In genomic region chr3:38471516-38471915, GRCm38 (mm10) we compare ENCODE assay signal across 24 mouse cellular contexts. TPM values are rescaled to one million over a fixed set of nuclear protein-coding genes. Genes with fewer than 3 reads are reported as not detected.
A peak's percentile ranks its signal among the peaks of the same experiment; 100 is the strongest.
DNase-seq lines count a peak whose midpoint lies in the region; ATAC-seq lines count a peak whose summit lies in the region.
"Had no signal": no experiment of that assay in that cellular context is flagged by ENCODE, and none has a peak within 500 bp of the region (broad histone marks: within the 10 kb centered on the region; RNA-seq: fewer than 3 reads in every experiment).

No protein-coding gene starts in this region.

- no peaks in the 10 kb centered on the region for H3K9me3 ChIP-seq in kidney, embryonic 14.5 days (ENCODE audit: control insufficient read depth, low read length)
- H3K9me3 ChIP-seq: embryonic facial prominence, embryonic 13.5 days; forebrain, embryonic 13.5 days; heart, embryonic 13.5 days; hindbrain, embryonic 12.5 days; liver, embryonic 15.5 days; midbrain, embryonic 15.5 days; neural tube, embryonic 12.5 days had no signal

- no peak for ATAC-seq in kidney, embryonic 14.5 days (ENCODE audit: low FRiP score, low TSS enrichment)
- ATAC-seq: forebrain, embryonic 13.5 days; midbrain, embryonic 15.5 days had no signal

- no peak overlapping the region for H3K4me2 ChIP-seq in kidney, embryonic 14.5 days (replicated peaks; ENCODE audit: low read depth, low read length)
- H3K4me2 ChIP-seq: embryonic facial prominence, embryonic 13.5 days; forebrain, embryonic 13.5 days; heart, embryonic 13.5 days; hindbrain, embryonic 12.5 days; liver, embryonic 15.5 days; midbrain, embryonic 15.5 days; neural tube, embryonic 12.5 days had no signal

- H3K36me3 ChIP-seq in kidney, embryonic 14.5 days (ENCODE audit: control insufficient read depth, insufficient read depth, low read length): peaks cover 6% of the 10 kb centered on the region; the same call in 1 of the 2 replicates
- H3K36me3 ChIP-seq: hindbrain, embryonic 12.5 days; liver, embryonic 15.5 days; midbrain, embryonic 15.5 days had no signal

- no peaks in the 10 kb centered on the region for H3K27me3 ChIP-seq in kidney, embryonic 14.5 days (ENCODE audit: control insufficient read depth, insufficient read depth, low read length)
- H3K27me3 ChIP-seq: embryonic facial prominence, embryonic 13.5 days; forebrain, embryonic 13.5 days; heart, embryonic 13.5 days; hindbrain, embryonic 12.5 days; liver, embryonic 15.5 days; midbrain, embryonic 15.5 days; neural tube, embryonic 12.5 days had no signal

- no peak overlapping the region for H3K9ac ChIP-seq in kidney, embryonic 14.5 days (ENCODE audit: low read depth, low read length)
- H3K9ac ChIP-seq: embryonic facial prominence, embryonic 13.5 days; forebrain, embryonic 13.5 days; heart, embryonic 13.5 days; hindbrain, embryonic 12.5 days; liver, embryonic 15.5 days; midbrain, embryonic 15.5 days; neural tube, embryonic 12.5 days had no signal

- no peak overlapping the region for H3K4me3 ChIP-seq in kidney, embryonic 14.5 days (ENCODE audit: low read length)
- H3K4me3 ChIP-seq: embryonic facial prominence, embryonic 13.5 days; forebrain, embryonic 13.5 days; heart, adult 2 months; heart, embryonic 13.5 days; hindbrain, embryonic 12.5 days; liver, embryonic 15.5 days; midbrain, embryonic 15.5 days; neural tube, embryonic 12.5 days had no signal

- peak; percentile 27 for DNase-seq in adrenal gland, postnatal 14 days
- DNase-seq in adrenal gland, postnatal 25 days: no peak
- peak; percentile 7 to 23 for DNase-seq in kidney, postnatal 36 days
- peak; percentile 16 for DNase-seq in lung, postnatal 14 days
- DNase-seq in yolk sac, embryonic 10.5 days (ENCODE audit: low spot score): peak; percentile 71
- no peak for DNase-seq in left cerebral cortex, adult 8-10 months (ENCODE audit: low spot score in 2 of 2)
- DNase-seq: cerebellum, adult 18-20 months; cerebellum, postnatal 25 days; gastrocnemius, postnatal 14 days; heart, postnatal 14 days; kidney, adult 18-20 months; kidney, postnatal 25 days; right cerebral cortex, postnatal 14 days; thymus, postnatal 25 days had no signal

- no peak overlapping the region for H3K27ac ChIP-seq in kidney, embryonic 14.5 days (ENCODE audit: low read depth, low read length)
- H3K27ac ChIP-seq: embryonic facial prominence, embryonic 13.5 days; forebrain, embryonic 13.5 days; heart, adult 2 months; heart, embryonic 13.5 days; hindbrain, embryonic 12.5 days; liver, embryonic 15.5 days; macrophage; midbrain, embryonic 15.5 days; neural tube, embryonic 12.5 days had no signal

- H3K4me1 ChIP-seq in kidney, embryonic 14.5 days (ENCODE audit: control insufficient read depth, insufficient read depth, low read length): peaks cover 9% of the 10 kb centered on the region; the same call in 1 of the 2 replicates
- H3K4me1 ChIP-seq: liver, embryonic 15.5 days had no signal

RNA-seq across cellular contexts. Expression of gene Ankrd50, which starts 13.1 kb away (rescaled TPM):
- total RNA-seq in adrenal gland, postnatal 14 days (2021): 39.3 and 43.2 TPM in 2 replicates
- total RNA-seq in adrenal gland, postnatal 25 days (2021): 24.9 and 36.5 TPM in 2 replicates
- polyA plus RNA-seq in kidney, embryonic 14.5 days (2014; fragmentation: Nextera tagmentation; extraction: Ambion mirVana): 9.9 and 20.6 TPM in 2 replicates
- total RNA-seq in left cerebral cortex, adult 8-10 months (2022): 10 to 100 TPM; 59.5 to 74.5 (median 66.3) TPM

Comparison
In these comparisons a context has a peak if more than half of its experiments do, and no peak if none do; other contexts are left out.
1. DNase-seq: peak in adrenal gland, postnatal 14 days (single experiment), kidney, postnatal 36 days (2 of 2), lung, postnatal 14 days (single experiment) and yolk sac, embryonic 10.5 days (single experiment); none in adrenal gland, postnatal 25 days (single experiment) and left cerebral cortex, adult 8-10 months (0 of 2).